Comparison of ENCODE assay signal across 7 mouse cellular contexts in genomic region chr7:19506326-19506725, GRCm38 (mm10). TPM values are rescaled to one million over a fixed set of nuclear protein-coding genes. Genes with fewer than 3 reads are reported as not detected.
DNase-seq lines count a peak whose midpoint lies in the region; ATAC-seq lines count a peak whose summit lies in the region.

No protein-coding gene starts in this region.

- H3K4me2 ChIP-seq in embryonic facial prominence, embryonic 15.5 days (replicated peaks): peak overlapping the region; percentile 98
- H3K4me2 ChIP-seq in liver, embryonic 12.5 days: peak overlapping the region; percentile 99

- H3K9ac ChIP-seq in embryonic facial prominence, embryonic 15.5 days: peak overlapping the region; percentile 48
- no peak overlapping the region; the same call in 1 of the 2 replicates for H3K9ac ChIP-seq in liver, embryonic 12.5 days

- H3K4me3 ChIP-seq in embryonic facial prominence, embryonic 15.5 days (replicated peaks): peak overlapping the region; percentile 88
- H3K4me3 ChIP-seq in liver, embryonic 12.5 days: peak overlapping the region; percentile 71

- 28% methylated on average over 6 of the region's 6 CpGs for WGBS in embryonic facial prominence, embryonic 15.5 days
- 26% methylated on average over 6 of the region's 6 CpGs for WGBS in liver, embryonic 12.5 days (ENCODE audit: insufficient replicate concordance)

- no peaks in the 10 kb centered on the region for H3K9me3 ChIP-seq in embryonic facial prominence, embryonic 15.5 days (replicated peaks)
- H3K9me3 ChIP-seq in liver, embryonic 12.5 days (replicated peaks): no peaks in the 10 kb centered on the region

- H3K27me3 ChIP-seq in embryonic facial prominence, embryonic 15.5 days: no peaks in the 10 kb centered on the region
- no peaks in the 10 kb centered on the region for H3K27me3 ChIP-seq in liver, embryonic 12.5 days (replicated peaks)

- ATAC-seq in embryonic facial prominence, embryonic 15.5 days (ENCODE audit: insufficient number of reproducible peaks, low FRiP score, low TSS enrichment, low read depth): no peak
- ATAC-seq in liver, embryonic 12.5 days: no peak

- H3K4me1 ChIP-seq in embryonic facial prominence, embryonic 15.5 days: peaks cover 22% of the 10 kb centered on the region
- H3K4me1 ChIP-seq in liver, embryonic 12.5 days: peaks cover 38% of the 10 kb centered on the region

- DNase-seq in 3T3-L1 (ENCODE audit: low read depth, low spot score) (peak; percentile 33), A20 (ENCODE audit: low read depth, low spot score) (peak; percentile 81)
- no peak for DNase-seq in cerebellum, postnatal 4 days (ENCODE audit: low spot score in 2 of 2)
- no peak for DNase-seq in yolk sac, embryonic 10.5 days (ENCODE audit: low spot score)
- no peak for DNase-seq in right cerebral cortex, postnatal 14 days

- no peak overlapping the region for H3K27ac ChIP-seq in embryonic facial prominence, embryonic 15.5 days (replicated peaks)
- H3K27ac ChIP-seq in liver, embryonic 12.5 days: no peak overlapping the region

- no peaks in the 10 kb centered on the region for H3K36me3 ChIP-seq in embryonic facial prominence, embryonic 15.5 days
- peaks cover 4% of the 10 kb centered on the region for H3K36me3 ChIP-seq in liver, embryonic 12.5 days

RNA-seq across cellular contexts. Expression of gene Bloc1s3, which starts 1.8 kb away (rescaled TPM):
- polyA plus RNA-seq in embryonic facial prominence, embryonic 15.5 days (2015; fragmentation: Nextera tagmentation; extraction: Ambion mirVana): 2.4 and 2.8 TPM in 2 replicates
- polyA plus RNA-seq in liver, embryonic 12.5 days (2016; fragmentation: Nextera tagmentation; extraction: Ambion mirVana): 2.1 TPM in 2 replicates

RNA-seq across cellular contexts. Expression of gene Trappc6a, which starts 1.9 kb away (rescaled TPM):
- polyA plus RNA-seq in embryonic facial prominence, embryonic 15.5 days (2015; fragmentation: Nextera tagmentation; extraction: Ambion mirVana): 89.5 and 101 TPM in 2 replicates
- polyA plus RNA-seq in liver, embryonic 12.5 days (2016; fragmentation: Nextera tagmentation; extraction: Ambion mirVana): 68.4 and 68.6 TPM in 2 replicates

RNA-seq across cellular contexts. Expression of gene Nkpd1, which starts 11.3 kb away (rescaled TPM):
- 3.1 and 3.3 TPM in 2 replicates for polyA plus RNA-seq in embryonic facial prominence, embryonic 15.5 days (2015; fragmentation: Nextera tagmentation; extraction: Ambion mirVana)
- not detected in 2 replicates for polyA plus RNA-seq in liver, embryonic 12.5 days (2016; fragmentation: Nextera tagmentation; extraction: Ambion mirVana)

RNA-seq across cellular contexts. Expression of gene Exoc3l2, which starts 43.2 kb away (rescaled TPM):
- 1.2 and 1.4 TPM in 2 replicates for polyA plus RNA-seq in embryonic facial prominence, embryonic 15.5 days (2015; fragmentation: Nextera tagmentation; extraction: Ambion mirVana)
- 3.6 and 3.9 TPM in 2 replicates for polyA plus RNA-seq in liver, embryonic 12.5 days (2016; fragmentation: Nextera tagmentation; extraction: Ambion mirVana)

RNA-seq across cellular contexts. Expression of gene Mark4, which starts 47.7 kb away (rescaled TPM):
- 11.8 and 14.4 TPM in 2 replicates for polyA plus RNA-seq in embryonic facial prominence, embryonic 15.5 days (2015; fragmentation: Nextera tagmentation; extraction: Ambion mirVana)
- 3.8 and 4.2 TPM in 2 replicates for polyA plus RNA-seq in liver, embryonic 12.5 days (2016; fragmentation: Nextera tagmentation; extraction: Ambion mirVana)

Comparison
In these comparisons a context has a peak if more than half of its experiments do, and no peak if none do; other contexts are left out.
1. DNase-seq: peak in 3T3-L1 (single experiment) and A20 (single experiment); none in cerebellum, postnatal 4 days (0 of 2), yolk sac, embryonic 10.5 days (single experiment) and right cerebral cortex, postnatal 14 days (single experiment).